Mouse (Mus musculus): ENCODE data around the gene Slc8a3.
A peak's percentile ranks its signal among the peaks of the same experiment; 100 is the strongest.

Slc8a3 gene

GRCm38 (mm10) chr12:81237158-81237557 is 95.8 kb downstream of the Slc8a3 start:
- no peak for DNase-seq (ENCODE audit: low read depth, low spot score)

- no peak for DNase-seq (ENCODE audit: low read depth, low spot score)
Measured at GRCm38 (mm10) chr12:81235456-81236330, 97.3 kb downstream of the Slc8a3 start.

- no peak for DNase-seq (ENCODE audit: low read depth, low spot score)
Measured at GRCm38 (mm10) chr12:81233746-81234380, 99.1 kb downstream of the Slc8a3 start.

GRCm38 (mm10) chr12:81227767-81228460 is 105.1 kb downstream of the Slc8a3 start:
- no peak for DNase-seq (ENCODE audit: low read depth, low spot score)

- no peak for DNase-seq (ENCODE audit: low read depth, low spot score)
Measured at GRCm38 (mm10) chr12:81226590-81226989, 106.4 kb downstream of the Slc8a3 start.

- DNase-seq (ENCODE audit: low read depth, low spot score): no peak
Measured at GRCm38 (mm10) chr12:81225966-81226577, 106.9 kb downstream of the Slc8a3 start.

GRCm38 (mm10) chr12:81224843-81225242 is 108.1 kb downstream of the Slc8a3 start:
- no peak for DNase-seq (ENCODE audit: low read depth, low spot score)

GRCm38 (mm10) chr12:81223276-81223675 is 109.7 kb downstream of the Slc8a3 start:
- DNase-seq (ENCODE audit: low read depth, low spot score): no peak

GRCm38 (mm10) chr12:81219339-81219738 is 113.6 kb downstream of the Slc8a3 start:
- DNase-seq (ENCODE audit: low read depth, low spot score): no peak

- no peak for DNase-seq (ENCODE audit: low read depth, low spot score)
Measured at GRCm38 (mm10) chr12:81208559-81208958, 124.4 kb downstream of the Slc8a3 start.

- DNase-seq (ENCODE audit: low read depth, low spot score): peak; percentile 50
Measured at GRCm38 (mm10) chr12:81205619-81206560, 127.1 kb downstream of the Slc8a3 start.

GRCm38 (mm10) chr12:81203226-81203625 is 129.8 kb downstream of the Slc8a3 start:
- DNase-seq (ENCODE audit: low read depth, low spot score): no peak

GRCm38 (mm10) chr12:81199280-81199955 is 133.6 kb downstream of the Slc8a3 start:
- DNase-seq (ENCODE audit: low read depth, low spot score): peak; percentile 56

- no peak for DNase-seq (ENCODE audit: low read depth, low spot score)
Measured at GRCm38 (mm10) chr12:81197468-81198075, 135.4 kb downstream of the Slc8a3 start.

GRCm38 (mm10) chr12:81193968-81194367 is 139.0 kb downstream of the Slc8a3 start:
- DNase-seq (ENCODE audit: low read depth, low spot score): no peak

GRCm38 (mm10) chr12:81189636-81190035 is 143.3 kb downstream of the Slc8a3 start:
- no peak for DNase-seq (ENCODE audit: low read depth, low spot score)

GRCm38 (mm10) chr12:81188996-81189395 is 144.0 kb downstream of the Slc8a3 start:
- no peak for DNase-seq (ENCODE audit: low read depth, low spot score)

- DNase-seq (ENCODE audit: low read depth, low spot score): no peak
Measured at GRCm38 (mm10) chr12:81188423-81188822, 144.6 kb downstream of the Slc8a3 start.

GRCm38 (mm10) chr12:81186668-81187067 is 146.3 kb downstream of the Slc8a3 start:
- DNase-seq (ENCODE audit: low read depth, low spot score): no peak

GRCm38 (mm10) chr12:81186081-81186480 is 146.9 kb downstream of the Slc8a3 start:
- no peak for DNase-seq (ENCODE audit: low read depth, low spot score)

All from A20 (cell line).